Mouse (Mus musculus) lung, postnatal 0 days (tissue): ENCODE results near the gene Tekt5.

ENCODE experiments used
- CTCF ChIP-seq: IDR thresholded peaks from 2 replicates; pipeline ENCODE4 v1.5.1; 2016; ENCODE audit warnings: antibody characterized with exemption, mild to moderate bottlenecking
- EP300 ChIP-seq: IDR thresholded peaks from 2 replicates; pipeline ENCODE4 v1.6.1; 2016; ENCODE audit warnings: antibody characterized with exemption, mild to moderate bottlenecking, control low read depth

DNA sequence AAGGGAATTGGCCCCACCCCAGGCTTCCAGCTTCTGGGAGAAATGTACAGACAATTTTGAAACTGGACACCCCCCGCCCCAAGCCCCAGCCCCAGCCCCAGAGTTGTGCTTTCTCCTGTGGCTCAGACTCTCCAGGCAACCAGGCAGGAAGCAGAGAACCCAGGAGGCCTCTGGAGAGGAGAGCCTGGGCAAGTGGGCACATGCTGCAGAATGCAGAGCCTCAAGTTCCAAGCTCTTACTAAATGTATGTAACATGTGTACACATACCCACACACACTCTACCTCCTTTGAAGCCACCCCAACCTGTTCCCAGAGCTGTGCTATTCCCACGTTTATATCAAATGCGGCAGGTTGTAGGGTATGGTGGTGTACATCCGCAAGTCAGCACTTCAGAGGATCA is 29.5 kb downstream of the Tekt5 start:
- TF ChIP-seq CTCF (no peak), EP300 (no peak)
